Mouse (Mus musculus): Measurements from ENCODE around the gene 4930524B15Rik.
"Not testable (repeated sequence)": the region's sequence is repeated elsewhere in the genome, so short reads cannot be mapped to it uniquely, and the experiment has no call there.

The 4930524B15Rik gene

GRCm38 (mm10) chr11:31984786-31985185 lies 19.4 kb downstream of the 4930524B15Rik start:
- DNase-seq: no peak

- no peak for DNase-seq
Measured at GRCm38 (mm10) chr11:31992535-31992934, 27.1 kb downstream of the 4930524B15Rik start.

GRCm38 (mm10) chr11:31999716-32000115 lies 34.3 kb downstream of the 4930524B15Rik start:
- DNase-seq: no peak

GRCm38 (mm10) chr11:32000281-32000680 lies 34.9 kb downstream of the 4930524B15Rik start, which contains the start of gene Nsg2:
TSS of gene Nsg2 (plus strand) at chr11:32000463.
- DNase-seq: peak; percentile 74

- no peak for DNase-seq
Measured at GRCm38 (mm10) chr11:32001181-32001910, 36.0 kb downstream of the 4930524B15Rik start.

GRCm38 (mm10) chr11:32002670-32003072 lies 37.3 kb downstream of the 4930524B15Rik start:
- no peak for DNase-seq

- DNase-seq: not testable (repeated sequence)
Measured at GRCm38 (mm10) chr11:32008049-32008448, 42.7 kb downstream of the 4930524B15Rik start.

GRCm38 (mm10) chr11:32008852-32009251 lies 43.5 kb downstream of the 4930524B15Rik start:
- no peak for DNase-seq

- DNase-seq: peak; percentile 28
Measured at GRCm38 (mm10) chr11:32009961-32010662, 44.7 kb downstream of the 4930524B15Rik start.

GRCm38 (mm10) chr11:32010663-32010970 lies 45.2 kb downstream of the 4930524B15Rik start:
- no peak for DNase-seq

- DNase-seq: no peak
Measured at GRCm38 (mm10) chr11:32011867-32012603, 46.6 kb downstream of the 4930524B15Rik start.

GRCm38 (mm10) chr11:32013014-32013427 lies 47.6 kb downstream of the 4930524B15Rik start:
- no peak for DNase-seq

- no peak for DNase-seq
Measured at GRCm38 (mm10) chr11:32013561-32013960, 48.2 kb downstream of the 4930524B15Rik start.

GRCm38 (mm10) chr11:32018201-32018600 lies 52.8 kb downstream of the 4930524B15Rik start:
- no peak for DNase-seq

- no peak for DNase-seq
Measured at GRCm38 (mm10) chr11:32020031-32020965, 54.9 kb downstream of the 4930524B15Rik start.

GRCm38 (mm10) chr11:32026634-32027033 lies 61.2 kb downstream of the 4930524B15Rik start:
- DNase-seq: no peak

GRCm38 (mm10) chr11:32027474-32028342 lies 62.3 kb downstream of the 4930524B15Rik start:
- no peak for DNase-seq

GRCm38 (mm10) chr11:32028605-32029004 lies 63.2 kb downstream of the 4930524B15Rik start:
- no peak for DNase-seq
